Mouse (Mus musculus) embryonic facial prominence, embryonic 14.5 days (tissue): Measurements from ENCODE around the gene Cdhr2. TPM values are rescaled to one million over a fixed set of nuclear protein-coding genes. Genes with fewer than 3 reads are reported as not detected.

Source experiments
- ATAC-seq: fragments of 200-750 bp; cut with Nextera tagmentation; 2 replicates; pipeline ENCODE4 v1.8.0; 2017; ENCODE audit warnings: low read depth, moderate number of reproducible peaks, moderate TSS enrichment
- DNase-seq: peaks from one replicate; pipeline ENCODE4 v3.0.0-alpha.2; 2015; ENCODE audit warnings: low spot score
- H3K27ac ChIP-seq: fragments of 300-500 bp; sonication (generic); replicated peaks from 2 replicates; pipeline ENCODE4 v1.5.1; 2014; ENCODE audit warnings: low read depth, mild to moderate bottlenecking, low read length, moderate library complexity
- H3K27me3 ChIP-seq: fragments of 300-500 bp; sonication (generic); replicated peaks from 2 replicates; pipeline ENCODE4 v1.6.1; 2014; ENCODE audit warnings: low read length; ENCODE audit not compliant: control insufficient read depth, insufficient read depth
- H3K36me3 ChIP-seq: fragments of 300-500 bp; sonication (generic); 2 replicates; pipeline ENCODE4 v1.6.1; 2014; ENCODE audit warnings: low read length, mixed read lengths; ENCODE audit not compliant: control insufficient read depth, insufficient read depth
- H3K4me1 ChIP-seq: fragments of 300-500 bp; sonication (generic); 2 replicates; pipeline ENCODE4 v1.6.1; 2014; ENCODE audit warnings: antibody characterized with exemption, low read length; ENCODE audit not compliant: control insufficient read depth, insufficient read depth
- H3K4me2 ChIP-seq: fragments of 300-500 bp; sonication (generic); 2 replicates; pipeline ENCODE4 v1.6.1; 2014; ENCODE audit warnings: low read depth, mild to moderate bottlenecking, low read length, moderate library complexity, mixed read lengths
- H3K4me3 ChIP-seq: fragments of 300-500 bp; sonication (generic); 2 replicates; pipeline ENCODE4 v1.5.1; 2014; ENCODE audit warnings: low read depth, mild to moderate bottlenecking, low read length
- H3K9ac ChIP-seq: fragments of 300-500 bp; sonication (generic); 2 replicates; pipeline ENCODE4 v1.6.1; 2014; ENCODE audit warnings: low read depth, mild to moderate bottlenecking, low read length, moderate library complexity, mixed read lengths
- H3K9me3 ChIP-seq: fragments of 300-500 bp; sonication (generic); 2 replicates; pipeline ENCODE4 v1.6.1; 2016; ENCODE audit warnings: low read length; ENCODE audit not compliant: control insufficient read depth
- WGBS: fragments of 180-500 bp; shearing (Covaris S2); extraction: QIAGEN DNeasy Blood & Tissue Kit; methylation state at CpG from one replicate; pipeline ENCODE4 v1.1.7; 2014; 5-methylcytosine and 5-hydroxymethylcytosine counted together
- polyA plus RNA-seq: library from polyadenylated mRNA; unstranded; fragments of >200 nt; fragmentation: Nextera tagmentation; extraction: Ambion mirVana; gene quantifications from 2 replicates; pipeline ENCODE4 v1.2.1, GENCODE M21; 2014

Gene Cdhr2
- polyA plus RNA-seq, 1 experiment from 2014 or later = 0.04 TPM

GRCm38 (mm10) chr13:54702507-54702906 lies 1.2 kb downstream of the Cdhr2 start:
- Histone ChIP-seq H3K27ac (no peak overlapping the region), H3K36me3 (no peaks in the 10 kb centered on the region), H3K9me3 (no peaks in the 10 kb centered on the region), H3K4me3 (no peak overlapping the region), H3K4me2 (no peak overlapping the region), H3K9ac (no peak overlapping the region), H3K4me1 (no peaks in the 10 kb centered on the region), H3K27me3 (no peaks in the 10 kb centered on the region)
- DNase-seq (no peak), ATAC-seq (no peak)
- WGBS = 71% methylated on average over 7 of the region's 7 CpGs

- Histone ChIP-seq H3K4me3 (no peak overlapping the region), H3K9ac (no peak overlapping the region), H3K36me3 (no peaks in the 10 kb centered on the region), H3K27ac (no peak overlapping the region), H3K4me1 (no peaks in the 10 kb centered on the region), H3K27me3 (no peaks in the 10 kb centered on the region), H3K4me2 (no peak overlapping the region), H3K9me3 (no peaks in the 10 kb centered on the region)
- DNase-seq (no peak), ATAC-seq (no peak)
- 52% methylated on average over 6 of the region's 6 CpGs for WGBS
Measured at GRCm38 (mm10) chr13:54704890-54705289, 3.6 kb downstream of the Cdhr2 start.

- no peak overlapping the region for H3K4me3 ChIP-seq
- no peaks in the 10 kb centered on the region for H3K9me3 ChIP-seq
- no peak for DNase-seq
- no peaks in the 10 kb centered on the region for H3K27me3 ChIP-seq
- H3K4me1 ChIP-seq = no peaks in the 10 kb centered on the region
- no peak for ATAC-seq
- 77% methylated on average over 3 of the region's 3 CpGs for WGBS
- H3K36me3 ChIP-seq = no peaks in the 10 kb centered on the region
- H3K27ac ChIP-seq = no peak overlapping the region
- no peak overlapping the region for H3K4me2 ChIP-seq
- no peak overlapping the region for H3K9ac ChIP-seq
Measured at GRCm38 (mm10) chr13:54710866-54711265, 9.6 kb downstream of the Cdhr2 start.

DNA sequence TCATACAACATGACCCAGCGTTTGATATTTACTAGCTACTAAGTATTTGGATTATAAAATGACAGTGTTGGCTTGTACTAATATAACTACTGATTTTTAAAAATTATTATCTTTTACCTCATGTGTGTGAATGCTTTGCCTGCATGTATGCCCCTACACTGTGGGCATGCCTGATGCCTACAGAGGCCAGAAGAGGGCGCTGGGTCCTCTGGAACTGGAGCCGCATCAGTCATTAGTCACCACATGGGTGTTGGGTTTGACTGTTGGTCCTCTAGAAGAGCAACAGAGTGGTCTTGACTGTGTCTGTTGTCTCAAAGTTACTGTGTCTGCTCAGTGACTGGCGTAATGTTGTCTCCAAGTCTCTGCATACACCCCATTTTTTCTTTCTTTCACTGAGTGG lies 13.1 kb downstream of the Cdhr2 start:
- no peak for ATAC-seq
- Histone ChIP-seq H3K9me3 (no peaks in the 10 kb centered on the region), H3K27ac (no peak overlapping the region), H3K36me3 (no peaks in the 10 kb centered on the region), H3K9ac (no peak overlapping the region), H3K4me2 (no peak overlapping the region), H3K27me3 (no peaks in the 10 kb centered on the region), H3K4me3 (no peak overlapping the region), H3K4me1 (no peaks in the 10 kb centered on the region)
- DNase-seq = no peak
- 40% methylated on average over 4 of the region's 4 CpGs for WGBS

GRCm38 (mm10) chr13:54714996-54715395 lies 13.7 kb downstream of the Cdhr2 start:
- Histone ChIP-seq H3K9me3 (no peaks in the 10 kb centered on the region), H3K4me1 (no peaks in the 10 kb centered on the region), H3K4me2 (no peak overlapping the region), H3K27ac (no peak overlapping the region), H3K9ac (no peak overlapping the region), H3K4me3 (no peak overlapping the region), H3K36me3 (no peaks in the 10 kb centered on the region), H3K27me3 (no peaks in the 10 kb centered on the region)
- DNase-seq (no peak), ATAC-seq (no peak)
- WGBS = 67% methylated on average over 10 of the region's 10 CpGs

DNA sequence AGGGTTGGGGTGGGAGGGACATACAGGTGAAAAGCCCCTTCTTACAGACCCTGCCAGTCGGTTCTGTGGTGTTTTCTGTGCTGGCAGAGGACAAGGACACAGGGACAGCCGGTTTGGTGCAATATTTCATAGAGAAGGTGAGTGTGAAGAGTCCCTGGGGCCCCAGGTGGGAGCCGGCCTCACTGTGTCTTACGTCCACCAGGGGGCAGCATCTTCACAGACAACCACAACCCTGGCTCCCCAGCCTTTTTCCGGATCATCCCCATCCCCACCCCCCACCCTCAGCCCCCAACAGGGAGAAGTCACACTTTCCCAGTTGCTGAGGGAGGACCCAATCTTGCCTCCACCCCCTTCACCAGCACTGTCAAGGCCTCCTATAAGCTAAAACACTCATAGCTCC lies 15.7 kb downstream of the Cdhr2 start:
- H3K27ac ChIP-seq = no peak overlapping the region
- H3K36me3 ChIP-seq = no peaks in the 10 kb centered on the region
- no peak overlapping the region for H3K4me2 ChIP-seq
- no peaks in the 10 kb centered on the region for H3K4me1 ChIP-seq
- DNase-seq (peak; percentile 26), ATAC-seq (0 out of 2 replicates have a peak, but pooled peaks have one; percentile 44)
- H3K9ac ChIP-seq = no peak overlapping the region
- 0% methylated on average over 5 of the region's 5 CpGs for WGBS
- no peaks in the 10 kb centered on the region for H3K9me3 ChIP-seq
- H3K27me3 ChIP-seq = no peaks in the 10 kb centered on the region
- H3K4me3 ChIP-seq = no peak overlapping the region

DNA sequence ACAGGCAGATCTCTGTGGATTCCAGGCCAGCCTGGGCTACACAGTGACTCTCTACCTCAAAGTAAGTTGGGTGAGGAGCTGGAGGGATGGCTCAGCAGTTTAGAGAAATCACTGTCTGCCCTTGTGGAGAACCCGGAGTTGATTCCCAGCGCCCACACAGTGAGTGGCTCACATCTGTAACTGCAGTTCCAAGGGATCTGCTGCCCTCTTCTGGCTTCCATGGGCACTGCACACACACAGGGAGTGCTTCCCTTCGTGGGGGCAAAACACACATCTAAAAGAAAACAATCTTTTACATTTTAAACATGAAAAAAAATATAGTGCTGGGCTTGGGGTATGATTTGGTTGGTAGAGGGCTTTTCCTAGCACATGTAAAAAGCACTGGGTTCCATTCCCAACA lies 21.9 kb downstream of the Cdhr2 start:
- Histone ChIP-seq H3K4me1 (no peaks in the 10 kb centered on the region), H3K27ac (no peak overlapping the region), H3K9ac (no peak overlapping the region), H3K4me2 (no peak overlapping the region), H3K36me3 (no peaks in the 10 kb centered on the region), H3K27me3 (no peaks in the 10 kb centered on the region), H3K9me3 (0 out of 2 replicates have a peak, but pooled peaks cover 3% of the 10 kb centered on the region), H3K4me3 (no peak overlapping the region)
- DNase-seq (no peak), ATAC-seq (no peak)
- 92% methylated on average over 3 of the region's 3 CpGs for WGBS

DNA sequence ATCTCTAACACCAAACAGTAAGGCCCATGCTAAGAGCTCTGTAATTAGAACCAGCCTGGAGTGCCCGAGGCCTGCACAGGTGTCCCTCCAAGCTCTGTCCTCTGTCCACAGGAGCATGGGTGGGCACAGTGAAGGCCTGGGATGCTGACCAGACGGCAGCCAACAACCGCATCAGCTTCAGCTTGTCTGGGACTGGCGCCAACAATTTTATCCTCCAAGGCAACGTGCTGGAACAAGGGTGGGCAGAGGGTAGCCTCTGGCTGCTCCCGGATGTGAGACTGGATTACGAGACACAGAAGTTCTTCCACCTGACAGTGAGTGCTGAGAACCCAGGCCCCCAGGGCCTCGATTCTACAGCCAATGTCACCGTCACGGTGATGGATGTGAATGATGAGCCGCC lies 24.9 kb downstream of the Cdhr2 start:
- no peaks in the 10 kb centered on the region for H3K4me1 ChIP-seq
- H3K27ac ChIP-seq = no peak overlapping the region
- WGBS = 60% methylated on average over 11 of the region's 11 CpGs
- H3K4me2 ChIP-seq = no peak overlapping the region
- no peaks in the 10 kb centered on the region for H3K27me3 ChIP-seq
- H3K4me3 ChIP-seq = no peak overlapping the region
- no peak for DNase-seq
- no peaks in the 10 kb centered on the region for H3K36me3 ChIP-seq
- H3K9me3 ChIP-seq = 0 out of 2 replicates have a peak, but pooled peaks cover 3% of the 10 kb centered on the region
- no peak overlapping the region for H3K9ac ChIP-seq
- no peak for ATAC-seq

DNA sequence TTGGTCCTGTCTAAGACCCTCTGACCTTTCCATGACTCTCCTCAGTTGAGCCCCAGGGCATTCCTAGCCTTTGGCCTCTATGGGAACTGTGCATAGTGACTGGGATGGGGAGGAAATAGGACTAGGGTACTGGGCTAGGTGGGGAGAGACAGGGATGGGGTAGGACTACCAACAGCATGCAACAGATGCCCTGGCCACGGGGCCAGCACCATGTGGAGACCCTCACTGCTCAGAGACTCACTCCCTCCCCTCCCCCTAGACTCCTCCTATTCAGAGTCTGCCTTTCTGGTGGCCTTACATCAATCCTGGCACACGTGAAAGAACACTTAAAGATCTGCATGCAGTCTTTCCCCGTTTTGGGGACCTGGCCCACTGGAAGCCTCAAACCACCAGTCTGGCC lies 35.7 kb downstream of the Cdhr2 start:
- no peaks in the 10 kb centered on the region for H3K4me1 ChIP-seq
- 17% methylated on average over 3 of the region's 3 CpGs for WGBS
- H3K36me3 ChIP-seq = no peaks in the 10 kb centered on the region
- H3K4me2 ChIP-seq = peak overlapping the region; percentile 75
- DNase-seq (no peak), ATAC-seq (no peak)
- H3K27me3 ChIP-seq = peaks cover 49% of the 10 kb centered on the region
- H3K27ac ChIP-seq = no peak overlapping the region
- peak overlapping the region; percentile 46 for H3K4me3 ChIP-seq
- H3K9me3 ChIP-seq = no peaks in the 10 kb centered on the region
- peak overlapping the region; percentile 52; the same call in 1 of the 2 replicates for H3K9ac ChIP-seq
